ENCODE assay signal across 8 mouse cellular contexts in genomic region chr17:84698727-84699126, GRCm38 (mm10). TPM values are rescaled to one million over a fixed set of nuclear protein-coding genes. Genes with fewer than 3 reads are reported as not detected.
DNase-seq lines count a peak whose midpoint lies in the region; ATAC-seq and TF ChIP-seq lines count a peak whose summit lies in the region.

No protein-coding gene starts in this region.

- H3K4me3 ChIP-seq in forebrain, embryonic 12.5 days (replicated peaks): no peak overlapping the region
- no peak overlapping the region for H3K4me3 ChIP-seq in intestine, postnatal 0 days (ENCODE audit: low read depth, low read length)
- no peak overlapping the region for H3K4me3 ChIP-seq in neural tube, embryonic 11.5 days (ENCODE audit: low read depth, low read length)
- no peak overlapping the region for H3K4me3 ChIP-seq in thymus, adult 2 months (ENCODE audit: control insufficient read depth, insufficient read depth, low read length)

- H3K27me3 ChIP-seq in forebrain, embryonic 12.5 days: 0 out of 2 replicates have a peak, but pooled peaks cover 17% of the 10 kb centered on the region
- H3K27me3 ChIP-seq in intestine, postnatal 0 days (replicated peaks; ENCODE audit: control insufficient read depth, insufficient read depth, low read length): no peaks in the 10 kb centered on the region
- H3K27me3 ChIP-seq in neural tube, embryonic 11.5 days (ENCODE audit: control insufficient read depth, insufficient read depth, low read length): no peaks in the 10 kb centered on the region
- no peaks in the 10 kb centered on the region for H3K27me3 ChIP-seq in thymus, adult 2 months (ENCODE audit: control insufficient read depth, insufficient read depth, low read length)

- no peak overlapping the region for H3K4me2 ChIP-seq in forebrain, embryonic 12.5 days
- H3K4me2 ChIP-seq in intestine, postnatal 0 days (replicated peaks; ENCODE audit: low read depth): no peak overlapping the region
- no peak overlapping the region for H3K4me2 ChIP-seq in neural tube, embryonic 11.5 days (ENCODE audit: low read depth)

- no peak for TF ChIP-seq POLR2A in thymus, adult 2 months (IDR thresholded peaks at IDR 0.05; ENCODE audit: control insufficient read depth, extremely low read depth, insufficient read depth, low read length, poor library complexity)

- no peak overlapping the region for H3K27ac ChIP-seq in forebrain, embryonic 12.5 days
- H3K27ac ChIP-seq in intestine, postnatal 0 days (ENCODE audit: low read depth, low read length): no peak overlapping the region
- no peak overlapping the region for H3K27ac ChIP-seq in neural tube, embryonic 11.5 days (ENCODE audit: low read depth, low read length)
- no peak overlapping the region for H3K27ac ChIP-seq in thymus, adult 2 months (ENCODE audit: control insufficient read depth, insufficient read depth, low read length)

- DNase-seq in ovary, postnatal 10 days (ENCODE audit: low spot score): peak; percentile 23
- DNase-seq in ovary, adult 18-20 months (ENCODE audit: low spot score): no peak
- peak; percentile 37 for DNase-seq in c-Kit-positive CD71-positive TER-119-negative erythroid progenitor cells, embryonic 14.5 days (ENCODE audit: low read depth)
- DNase-seq in left cerebral cortex, postnatal 4 days: peak; percentile 52
- DNase-seq in neural tube, embryonic 11.5 days (ENCODE audit: low spot score): peak; percentile 66
- peak; percentile 51 for DNase-seq in thymus, adult 2 months

- H3K9me3 ChIP-seq in forebrain, embryonic 12.5 days: no peaks in the 10 kb centered on the region
- no peaks in the 10 kb centered on the region for H3K9me3 ChIP-seq in intestine, postnatal 0 days (ENCODE audit: control insufficient read depth)
- no peaks in the 10 kb centered on the region for H3K9me3 ChIP-seq in neural tube, embryonic 11.5 days (ENCODE audit: control insufficient read depth, low read length)

- intact Hi-C loops in left cerebral cortex, postnatal 4 days (cut with DNase I): no loop called here

- ATAC-seq in forebrain, embryonic 12.5 days (ENCODE audit: low FRiP score): peak; percentile 70
- peak; percentile 52; the same call in 1 of the 2 replicates for ATAC-seq in intestine, postnatal 0 days
- no peak for ATAC-seq in neural tube, embryonic 11.5 days (ENCODE audit: insufficient read depth, low FRiP score, low TSS enrichment)

- TF ChIP-seq CTCF in intestine, postnatal 0 days (IDR thresholded peaks at IDR 0.05; ENCODE audit: low read depth): peak; percentile 92
- TF ChIP-seq CTCF in thymus, adult 2 months (IDR thresholded peaks at IDR 0.05; ENCODE audit: borderline replicate concordance, control insufficient read depth, extremely low read depth, insufficient read depth, low read length, poor library complexity): peak; percentile 53; the same call in 1 of the 2 replicates

- peaks cover 14% of the 10 kb centered on the region for H3K4me1 ChIP-seq in forebrain, embryonic 12.5 days
- H3K4me1 ChIP-seq in intestine, postnatal 0 days (replicated peaks; ENCODE audit: control insufficient read depth, insufficient read depth, low read length): no peaks in the 10 kb centered on the region
- H3K4me1 ChIP-seq in neural tube, embryonic 11.5 days (ENCODE audit: control insufficient read depth, insufficient read depth, low read length): no peaks in the 10 kb centered on the region; the same call in 1 of the 2 replicates
- no peaks in the 10 kb centered on the region for H3K4me1 ChIP-seq in thymus, adult 2 months (replicated peaks; ENCODE audit: control insufficient read depth, insufficient read depth, low read length)

- no peak overlapping the region for H3K9ac ChIP-seq in forebrain, embryonic 12.5 days
- no peak overlapping the region for H3K9ac ChIP-seq in intestine, postnatal 0 days (ENCODE audit: low read depth, low read length)
- no peak overlapping the region for H3K9ac ChIP-seq in neural tube, embryonic 11.5 days (ENCODE audit: low read length)

- 22% methylated on average over 5 of the region's 5 CpGs for WGBS in forebrain, embryonic 12.5 days
- WGBS in intestine, postnatal 0 days: 33% methylated on average over 5 of the region's 5 CpGs
- 35% methylated on average over 5 of the region's 5 CpGs for WGBS in neural tube, embryonic 11.5 days
- 36% methylated on average over 5 of the region's 5 CpGs for WGBS in thymus, adult 2 months

- no peaks in the 10 kb centered on the region; the same call in 1 of the 2 replicates for H3K36me3 ChIP-seq in forebrain, embryonic 12.5 days (replicated peaks)
- peaks cover 16% of the 10 kb centered on the region; the same call in 1 of the 2 replicates for H3K36me3 ChIP-seq in intestine, postnatal 0 days (ENCODE audit: control insufficient read depth, insufficient read depth)
- H3K36me3 ChIP-seq in neural tube, embryonic 11.5 days (ENCODE audit: control insufficient read depth, insufficient read depth, low read length): no peaks in the 10 kb centered on the region
- no peaks in the 10 kb centered on the region for H3K36me3 ChIP-seq in thymus, adult 2 months (ENCODE audit: control insufficient read depth, insufficient read depth, low read length)

RNA-seq across cellular contexts. Expression of gene Abcg5, which starts 15.9 kb away (rescaled TPM):
- polyA plus RNA-seq in forebrain, embryonic 12.5 days (2016; fragmentation: Nextera tagmentation; extraction: Ambion mirVana): 2.8 and 4.2 TPM in 2 replicates
- 59.8 and 68.3 TPM in 2 replicates for polyA plus RNA-seq in intestine, postnatal 0 days (2015; fragmentation: Nextera tagmentation; extraction: Ambion mirVana)
- total RNA-seq in left cerebral cortex, postnatal 4 days (2021): under 1 TPM in 1 of 2 experiments, not detected in 1; 0.40 TPM
- 0.16 and 0.52 TPM in 2 replicates for polyA plus RNA-seq in neural tube, embryonic 11.5 days (2014; fragmentation: Nextera tagmentation; extraction: Ambion mirVana)
- polyA plus RNA-seq in thymus, adult 2 months (2012; rRNA removed): 0.85 and 1.1 TPM in 2 replicates

RNA-seq across cellular contexts. Expression of gene Abcg8, which starts 22.6 kb away (rescaled TPM):
- polyA plus RNA-seq in forebrain, embryonic 12.5 days (2016; fragmentation: Nextera tagmentation; extraction: Ambion mirVana): 0.05 and 0.19 TPM in 2 replicates
- 47.4 and 56.7 TPM in 2 replicates for polyA plus RNA-seq in intestine, postnatal 0 days (2015; fragmentation: Nextera tagmentation; extraction: Ambion mirVana)
- not detected for total RNA-seq in left cerebral cortex, postnatal 4 days (2021)
- polyA plus RNA-seq in neural tube, embryonic 11.5 days (2014; fragmentation: Nextera tagmentation; extraction: Ambion mirVana): not detected in 2 replicates
- polyA plus RNA-seq in thymus, adult 2 months (2012; rRNA removed): 0.65 and 0.74 TPM in 2 replicates

Comparison
In these comparisons a context has a peak if more than half of its experiments do, and no peak if none do; other contexts are left out.
1. RNA of gene Abcg5, which starts 15.9 kb away (polyA plus RNA-seq): 59.8 to 68.3 TPM in intestine, postnatal 0 days; 2.8 to 4.2 TPM in forebrain, embryonic 12.5 days, 0.85 to 1.1 TPM in thymus, adult 2 months and 0.16 to 0.52 TPM in neural tube, embryonic 11.5 days; every median in the first group is over 10 times any median in the second.
2. RNA of gene Abcg8, which starts 22.6 kb away (polyA plus RNA-seq): 47.4 to 56.7 TPM in intestine, postnatal 0 days; 0.65 to 0.74 TPM in thymus, adult 2 months, 0.05 to 0.19 TPM in forebrain, embryonic 12.5 days and not detected in neural tube, embryonic 11.5 days; every median in the first group is over 10 times any median in the second.